Mouse (Mus musculus) right cerebral cortex, postnatal 25 days (tissue): Measurements from ENCODE around the gene E2f4.

Source experiments
- DNase-seq: peaks from one replicate; pipeline ENCODE4 v3.0.0; 2022

E2f4 gene

DNA sequence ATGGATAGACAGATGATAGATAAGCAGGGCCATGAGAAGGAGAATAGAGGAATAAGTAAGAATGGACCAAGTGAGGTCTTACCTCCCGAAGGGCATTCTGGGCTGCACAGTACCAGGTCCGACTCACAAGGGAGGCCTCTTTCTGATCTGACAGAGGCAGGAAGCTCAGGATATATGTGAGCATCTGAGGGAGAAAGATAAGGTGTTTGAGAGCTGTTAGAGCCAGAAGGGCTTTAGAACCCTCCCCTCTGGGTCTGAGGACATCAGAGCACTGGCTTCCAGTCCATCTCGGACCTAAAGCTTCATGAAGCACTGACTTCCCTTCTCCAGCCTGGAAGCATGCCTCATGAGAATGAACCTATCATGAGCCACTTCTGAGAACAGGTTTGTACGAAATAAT, 25.7 kb downstream of the E2f4 start:
- no peak for DNase-seq

DNA sequence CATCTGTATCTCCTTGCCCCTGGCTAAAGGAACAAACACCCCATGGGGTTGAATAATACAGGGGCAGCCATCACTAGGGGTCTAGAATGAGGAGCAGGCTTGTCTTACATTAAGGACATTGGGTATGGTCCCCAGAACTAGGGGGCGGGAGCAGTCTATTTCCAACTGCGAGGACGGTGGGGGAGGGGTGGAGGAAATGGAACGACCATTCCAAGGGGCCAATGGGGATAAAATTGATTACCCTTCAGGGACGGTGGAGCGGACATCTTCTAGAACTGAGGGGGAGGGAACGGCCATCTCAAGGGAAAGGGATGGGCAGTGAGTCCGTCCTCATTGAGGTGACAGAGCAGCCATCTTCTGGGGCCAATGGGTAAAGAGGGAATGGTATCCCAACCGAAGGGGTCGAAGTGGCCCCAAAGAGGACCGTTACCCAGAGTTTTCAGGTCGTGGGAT, 28.2 kb downstream of the E2f4 start:
- DNase-seq: no peak

DNA sequence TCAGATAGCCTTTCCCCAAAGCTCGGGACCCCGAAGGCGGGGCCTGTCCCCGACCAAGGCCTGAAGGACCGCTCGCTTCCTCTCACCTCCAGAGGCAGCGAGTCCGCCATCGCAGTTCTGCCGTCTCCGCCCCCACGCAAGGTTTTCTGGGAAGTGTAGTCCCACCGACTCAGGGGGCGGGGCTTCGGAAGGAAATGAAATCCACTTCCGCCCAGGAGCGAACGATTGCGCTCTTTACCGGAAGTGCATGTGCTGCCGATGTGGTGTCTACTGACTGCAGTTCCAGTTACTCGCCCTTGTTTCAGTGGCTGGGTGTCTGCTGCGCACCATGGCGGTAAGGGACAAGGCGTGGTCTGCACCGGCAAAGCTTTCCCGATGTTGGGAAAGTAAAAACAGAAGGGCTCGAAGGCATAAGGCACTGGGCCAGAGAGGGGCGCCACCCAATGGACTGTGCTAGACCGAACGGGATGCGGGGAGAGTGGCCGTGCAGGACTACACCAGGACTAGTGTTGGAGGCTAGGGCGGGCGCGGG, 28.7 kb downstream of the E2f4 start, which contains the start of the genes Lrrc29 and Tmem208:
Gene Lrrc29, minus strand, starts transcription at position 138 of the 532 bp plus-strand sequence.
Gene Tmem208, plus strand, starts transcription at position 214 of the 532 bp plus-strand sequence.
- DNase-seq: peak; percentile 96

DNA sequence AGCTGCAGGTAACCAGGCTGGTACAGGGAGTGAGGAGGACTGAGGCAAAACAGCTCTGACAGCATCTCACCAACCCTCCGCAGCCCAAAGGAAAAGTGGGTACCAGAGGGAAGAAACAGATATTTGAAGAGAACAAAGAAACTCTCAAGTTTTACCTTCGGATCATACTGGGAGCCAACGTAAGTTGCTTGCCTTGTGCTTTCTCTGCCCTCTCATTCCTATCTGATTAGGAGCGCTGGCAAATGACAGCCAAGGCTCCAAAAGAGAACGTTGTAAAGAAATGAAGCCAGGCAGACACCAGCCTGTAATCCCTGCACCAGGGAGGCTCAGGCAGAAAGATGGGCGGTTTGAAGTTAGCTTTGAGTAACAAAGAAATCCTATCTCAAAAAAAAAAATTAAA, 29.5 kb downstream of the E2f4 start:
- DNase-seq: no peak

DNA sequence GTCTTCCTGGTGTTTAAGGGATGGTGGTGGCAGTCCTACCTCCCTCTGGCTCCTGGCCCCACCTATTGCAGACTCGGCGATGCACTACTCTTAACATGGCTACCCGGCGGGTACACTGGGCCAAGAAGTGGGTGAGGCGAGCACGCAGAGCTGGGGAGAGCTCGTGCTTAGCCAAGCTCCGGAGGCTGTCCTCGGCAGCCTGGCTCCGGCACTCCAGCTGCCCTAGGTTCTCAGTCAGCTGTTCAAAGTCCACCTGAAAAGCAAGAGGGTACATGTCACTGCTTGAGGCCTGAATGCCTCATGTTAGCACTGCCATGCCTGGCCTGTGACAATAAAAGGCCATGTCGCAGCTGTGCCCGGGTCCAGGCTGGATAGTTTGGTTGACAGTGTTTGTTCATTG, 32.9 kb downstream of the E2f4 start:
- no peak for DNase-seq

DNA sequence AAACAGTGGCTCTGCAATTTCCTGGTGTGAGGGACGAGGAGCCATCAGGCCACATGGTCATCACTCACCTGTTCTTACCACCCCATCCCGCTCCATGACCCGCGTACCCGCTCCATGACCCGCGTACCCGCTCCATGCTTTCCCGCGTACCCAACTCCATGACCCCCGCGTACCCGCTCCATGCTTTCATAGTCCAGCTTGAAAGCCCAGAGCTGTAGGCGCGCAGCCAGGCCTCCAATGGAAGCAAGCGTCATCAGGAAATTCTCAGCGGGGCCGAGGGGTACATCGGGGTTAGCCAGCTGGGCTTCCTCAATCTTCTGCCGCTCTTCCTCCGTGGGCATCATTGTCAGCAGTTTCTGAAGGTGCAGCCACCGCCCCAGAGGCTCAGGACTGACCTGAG, 34.0 kb downstream of the E2f4 start:
- no peak for DNase-seq

DNA sequence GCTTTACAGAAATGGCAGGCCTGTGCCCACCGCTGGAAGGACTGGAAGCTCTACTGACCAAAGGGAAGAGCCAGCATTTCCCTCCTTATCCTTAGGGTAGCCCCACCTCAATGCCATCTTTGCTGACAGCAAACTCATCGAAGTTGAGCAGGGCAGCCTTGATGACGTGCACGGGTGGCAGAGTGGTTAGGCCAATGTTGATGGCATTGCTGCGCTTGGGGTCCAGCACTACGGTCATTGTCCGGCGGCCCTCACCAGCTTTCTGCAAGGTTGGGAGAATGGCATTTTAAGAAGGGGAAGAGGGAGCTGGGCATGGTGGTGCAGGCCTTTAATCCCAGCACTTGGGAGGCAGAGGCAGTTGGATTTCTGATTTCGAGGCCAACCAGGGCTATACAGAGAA, 34.5 kb downstream of the E2f4 start:
- no peak for DNase-seq

DNA sequence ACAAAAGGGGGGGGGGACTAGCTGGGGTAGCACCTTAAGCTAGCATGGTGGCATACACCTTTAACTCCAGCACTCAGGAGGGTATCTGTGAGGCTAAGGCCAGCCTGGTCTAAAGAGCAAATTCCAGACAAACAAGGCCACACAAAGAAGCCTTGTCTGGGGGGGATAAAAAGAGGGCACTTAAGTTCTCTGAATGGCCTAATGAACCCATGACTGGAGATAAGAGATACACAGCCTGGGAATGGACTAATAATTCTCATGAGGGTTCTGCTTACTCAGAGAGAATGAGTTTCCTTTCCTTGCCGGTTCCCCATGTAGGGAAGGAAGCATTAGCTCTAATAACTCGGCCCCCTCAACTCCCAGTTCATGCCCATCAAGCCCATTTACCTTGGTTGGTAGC, 35.1 kb downstream of the E2f4 start:
- no peak for DNase-seq

DNA sequence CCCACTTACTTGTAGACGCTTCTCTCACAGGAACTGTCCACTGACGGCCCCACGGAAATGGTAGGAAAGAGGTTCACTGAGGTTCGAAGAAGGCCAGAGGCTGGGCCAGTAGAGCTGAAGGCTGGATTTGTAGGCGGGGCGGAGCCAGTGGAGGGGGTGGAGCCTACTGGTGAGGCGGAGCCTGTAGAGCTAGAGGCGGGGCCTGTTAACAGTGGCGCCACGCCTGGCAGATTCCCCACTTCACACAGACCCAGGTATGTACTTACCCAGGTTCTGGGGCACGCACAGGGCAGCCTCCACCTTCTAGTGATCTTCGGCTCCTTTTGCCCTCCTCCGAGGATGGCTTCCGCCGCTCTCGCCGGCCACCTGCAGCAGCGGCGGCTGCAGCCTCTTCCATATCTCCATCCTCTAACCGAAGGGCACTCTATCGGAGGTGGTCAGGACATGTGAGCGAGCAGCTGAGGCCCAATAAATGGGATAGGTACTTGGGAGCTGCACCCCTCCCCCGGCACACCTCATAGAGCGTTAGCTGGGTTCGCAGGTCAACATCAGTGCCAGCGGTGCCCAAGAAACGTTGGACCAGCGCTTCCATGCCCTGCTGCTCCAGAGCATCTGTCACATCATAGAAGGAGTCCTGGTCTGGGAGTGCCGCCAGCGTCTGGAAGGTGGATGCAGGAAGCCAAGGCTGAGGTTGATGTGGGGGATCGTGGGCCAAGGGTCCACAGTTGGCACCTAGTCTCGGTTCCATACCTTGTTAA, 39.1 kb downstream of the E2f4 start:
- DNase-seq: no peak

DNA sequence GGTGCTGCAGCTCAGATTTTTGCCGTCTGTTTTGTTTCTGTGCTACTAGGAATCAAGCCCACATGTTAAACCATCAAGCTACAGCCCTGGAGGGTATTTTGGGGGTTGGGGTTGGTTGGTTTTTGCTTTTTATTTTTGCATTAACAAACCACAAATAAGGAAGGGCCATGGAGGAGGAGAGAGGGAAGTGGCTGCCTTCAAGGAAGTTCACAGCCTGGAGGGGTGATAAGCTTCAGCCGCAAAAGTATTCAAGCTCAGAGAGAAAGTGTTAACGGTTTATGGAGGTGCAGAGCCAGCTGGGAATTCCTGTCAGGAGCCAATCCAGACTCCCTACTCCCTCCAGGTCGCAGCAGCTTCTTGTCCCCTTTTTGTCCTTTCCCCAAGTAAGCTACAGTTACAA, 41.5 kb downstream of the E2f4 start:
- DNase-seq: no peak

DNA sequence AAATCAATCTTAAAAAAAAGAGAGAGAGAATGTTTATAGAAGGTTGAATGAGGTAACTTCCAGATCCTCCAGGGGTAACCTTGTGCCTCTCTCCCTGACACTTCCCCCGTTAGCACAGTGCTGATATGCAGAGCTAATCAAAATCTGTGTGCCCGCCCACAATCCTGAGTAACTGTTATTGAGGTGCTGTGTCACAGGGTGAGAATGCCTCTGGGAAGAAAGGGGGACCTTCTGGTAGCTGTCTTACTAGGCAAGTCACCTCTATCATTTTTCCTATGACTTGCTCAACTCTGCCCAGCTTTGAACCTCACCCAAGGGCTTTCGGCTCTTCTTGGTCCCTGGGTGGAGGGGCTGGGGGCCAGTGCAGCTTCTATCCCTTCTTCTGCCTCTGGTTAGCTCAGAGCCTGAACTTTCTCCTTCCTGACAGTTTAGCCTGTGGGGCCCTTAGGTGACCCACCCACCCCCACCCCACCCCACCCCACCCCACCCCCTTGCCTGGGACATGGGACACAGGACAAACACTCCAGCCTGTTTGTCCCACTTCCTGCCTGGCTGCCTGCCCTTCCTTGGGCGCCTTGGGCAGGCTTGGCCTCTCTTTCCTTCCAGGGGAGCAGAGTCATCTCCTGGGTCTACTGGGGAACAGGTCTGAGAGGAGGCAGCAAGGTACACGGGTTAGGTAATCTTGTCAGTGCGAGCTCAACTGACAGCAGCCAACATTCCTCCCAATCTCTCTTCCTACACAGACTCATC, 42.6 kb downstream of the E2f4 start:
- no peak for DNase-seq

DNA sequence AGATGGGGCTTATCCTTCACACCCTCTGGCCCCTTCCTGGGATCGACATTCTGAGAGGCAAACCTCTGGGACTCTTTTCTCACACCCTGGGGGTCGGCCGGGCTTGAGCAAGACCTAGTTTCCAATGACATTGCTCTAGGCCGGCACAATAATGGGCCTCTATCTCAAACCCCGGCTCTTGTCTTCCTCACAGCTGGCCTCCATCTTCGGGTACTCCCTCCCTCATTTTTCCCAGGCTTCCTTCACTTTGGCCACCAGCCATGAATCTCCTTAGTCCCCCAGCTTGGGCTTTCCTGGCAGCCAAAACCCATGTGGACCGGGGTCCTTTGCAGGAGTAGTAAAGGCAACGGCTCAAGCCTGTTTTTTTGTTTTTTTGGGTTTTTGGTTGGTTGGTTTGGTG, 43.9 kb downstream of the E2f4 start:
- DNase-seq: no peak

DNA sequence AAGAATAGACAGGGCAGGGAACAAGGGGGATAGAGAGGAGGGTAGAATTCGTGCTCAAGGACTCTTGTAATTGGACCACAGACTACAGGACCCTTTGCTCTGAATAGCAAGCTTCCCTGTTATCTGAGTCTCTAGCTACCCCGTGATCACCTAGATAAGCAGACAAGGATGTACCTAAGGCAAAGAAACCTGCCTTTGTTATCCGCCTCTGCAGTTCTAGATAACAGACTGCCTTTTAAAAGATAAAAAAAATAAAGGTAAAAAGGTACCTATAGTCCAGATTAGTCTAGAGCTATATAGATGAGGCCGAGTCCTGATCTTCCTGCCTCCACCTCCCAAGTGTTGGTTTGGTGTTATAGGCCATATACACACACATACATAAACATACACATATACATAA, 45.3 kb downstream of the E2f4 start:
- no peak for DNase-seq

DNA sequence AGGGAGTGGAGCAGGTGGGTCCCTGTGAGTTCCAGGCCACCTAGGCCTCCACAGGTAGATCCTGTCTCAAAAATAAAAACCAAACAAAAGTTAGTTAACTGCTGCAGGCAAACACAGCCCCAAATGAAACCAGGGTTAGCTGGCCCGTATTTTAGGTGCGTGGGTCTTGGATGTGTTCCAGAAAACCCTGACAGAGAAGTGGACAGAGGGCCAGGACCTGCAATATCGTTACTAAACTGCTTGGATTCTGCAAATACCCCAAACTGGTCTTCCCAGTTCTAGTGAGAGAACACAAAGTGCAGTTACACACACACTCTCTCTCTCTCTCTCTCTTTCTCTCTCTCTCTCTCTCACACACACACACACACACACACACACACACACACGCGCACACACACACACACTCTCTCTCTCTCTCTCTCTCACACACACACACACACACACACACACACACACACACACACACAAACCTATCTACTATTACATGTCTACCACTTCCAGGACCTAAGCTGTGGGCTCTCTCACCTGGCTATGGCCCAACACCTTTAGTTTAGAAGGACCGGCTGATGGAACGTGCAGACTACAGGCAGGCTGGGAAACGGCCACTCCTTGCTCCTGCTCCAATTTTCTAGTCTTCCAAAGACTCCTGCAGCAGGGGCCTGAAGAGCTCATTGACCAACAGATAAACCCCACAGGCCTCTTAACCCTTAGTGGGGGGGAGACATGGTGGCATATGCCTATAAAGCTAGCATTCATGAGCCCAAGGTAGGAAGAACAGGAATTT, 46.5 kb downstream of the E2f4 start:
- no peak for DNase-seq

DNA sequence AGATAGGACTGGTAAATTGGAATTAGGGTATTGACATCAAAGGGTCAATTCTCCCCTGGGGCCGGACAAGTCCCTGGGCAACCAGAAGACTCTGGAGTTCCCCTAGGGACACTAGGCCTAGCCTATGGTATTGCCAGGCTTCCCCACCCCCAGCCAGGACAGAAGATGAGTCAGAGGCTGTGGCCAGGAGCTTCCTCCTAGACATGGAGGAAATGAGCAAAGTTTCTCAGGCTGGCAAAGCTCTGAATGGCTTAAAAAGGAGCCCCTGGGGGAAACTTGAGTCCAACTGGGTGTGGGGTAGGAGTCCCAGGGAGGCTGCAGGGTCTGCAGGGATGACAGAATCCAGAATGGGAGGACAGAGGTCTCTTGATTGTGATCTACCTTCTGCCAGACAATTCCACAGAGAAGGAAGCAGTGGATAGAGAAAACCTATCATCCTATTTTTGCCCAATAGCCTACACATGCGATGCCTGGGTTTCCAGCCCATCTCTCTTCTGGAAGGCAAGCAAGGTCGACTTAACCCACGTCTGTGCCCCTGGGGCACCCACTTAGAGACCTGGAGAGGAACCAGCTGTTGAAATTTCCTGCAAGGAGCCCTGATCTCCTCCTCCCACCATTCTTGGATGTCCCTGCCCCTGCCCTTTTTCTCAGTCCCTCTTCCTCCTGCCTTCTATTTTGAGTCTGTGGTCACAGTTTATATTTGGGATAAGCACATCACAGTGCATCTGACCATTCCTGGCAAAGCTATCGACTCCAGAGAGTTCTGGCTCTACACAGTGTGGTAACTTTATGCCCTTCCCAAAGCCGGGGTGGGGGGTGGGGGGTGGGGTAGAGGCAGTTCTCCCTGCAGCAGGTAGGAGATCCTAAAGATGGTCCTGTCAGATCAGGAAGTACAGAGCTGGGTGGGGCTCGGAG, 47.9 kb downstream of the E2f4 start:
- no peak for DNase-seq

DNA sequence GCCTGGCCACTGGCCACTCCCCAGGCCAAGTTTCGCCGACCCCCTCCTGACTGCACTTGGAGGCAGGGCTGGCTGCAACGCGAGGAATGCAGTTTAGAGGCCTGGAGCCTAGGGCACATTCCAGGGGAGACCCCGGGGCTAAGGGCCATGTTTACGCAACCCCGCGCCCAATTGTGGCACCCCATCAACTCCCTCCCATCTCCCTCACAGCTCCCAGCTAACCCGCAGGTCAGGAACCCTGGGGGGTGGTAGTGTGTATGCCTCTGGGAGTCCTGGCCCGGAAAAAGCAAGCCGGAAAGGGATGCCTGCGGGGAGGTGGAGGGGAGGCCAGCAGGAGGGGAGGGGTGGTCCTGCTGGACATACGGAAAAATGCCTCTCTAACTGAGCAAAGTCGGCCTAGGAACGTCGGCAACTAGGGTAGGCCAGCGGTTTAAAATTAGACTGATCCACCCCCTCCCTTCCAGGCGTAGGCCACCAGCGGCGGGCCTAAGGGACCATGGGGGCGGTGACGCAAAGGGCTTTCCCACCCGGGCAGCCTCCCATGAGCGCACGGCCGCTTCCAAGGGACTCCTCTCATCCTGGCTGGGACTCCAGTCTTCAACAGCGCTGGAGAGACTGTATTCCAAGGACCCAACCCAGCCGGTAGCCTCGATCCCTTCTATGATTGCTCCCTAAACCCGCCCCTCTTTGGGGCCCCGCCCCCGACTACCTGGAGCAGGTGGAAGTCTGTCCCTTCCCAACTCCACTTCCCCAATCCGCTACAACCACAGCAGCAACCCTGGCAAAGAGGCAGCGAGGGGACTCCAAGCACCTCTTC, 49.4 kb downstream of the E2f4 start:
- no peak for DNase-seq

DNA sequence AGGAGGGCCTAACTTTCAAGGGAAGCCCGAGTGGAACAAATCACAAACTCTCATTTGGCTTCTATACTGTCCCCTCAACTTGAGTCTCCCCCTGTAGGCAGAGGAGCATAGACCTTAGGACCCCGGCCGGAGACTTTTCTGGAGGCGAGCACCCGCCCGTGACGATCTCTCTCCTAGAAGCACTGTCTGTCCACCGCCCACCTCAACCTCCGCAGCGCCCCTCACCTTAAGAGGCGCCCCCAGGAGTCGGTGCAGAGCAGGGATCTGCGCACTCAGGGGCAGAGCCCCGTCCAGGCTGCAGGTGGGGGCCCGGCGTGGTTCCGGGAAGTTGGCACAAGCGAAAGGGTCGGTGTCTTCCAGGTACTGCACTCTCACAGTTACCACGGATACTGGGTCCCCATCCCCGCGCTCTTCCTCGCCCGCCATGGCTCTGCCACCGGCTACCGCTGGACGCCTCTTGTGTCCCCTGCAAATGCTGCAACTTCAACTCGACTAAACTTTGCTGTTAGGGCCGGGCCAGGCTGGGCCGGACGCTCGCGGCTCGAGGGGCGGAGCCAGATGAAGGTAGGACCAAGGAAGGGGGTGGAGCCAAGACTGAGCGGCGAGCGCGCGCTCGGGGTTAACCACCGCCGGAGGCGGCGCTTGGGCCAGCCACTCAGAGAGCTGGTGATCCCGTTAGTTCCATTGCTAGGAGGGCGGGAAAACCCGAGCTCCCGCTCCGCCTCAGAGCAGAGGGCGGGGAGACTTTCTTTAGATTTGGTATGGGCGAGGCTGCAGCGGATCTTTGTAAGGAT, 50.2 kb downstream of the E2f4 start, which contains the start of gene Fhod1:
Gene Fhod1, minus strand, starts transcription at position 526 of the 794 bp plus-strand sequence.
- peak; percentile 86 for DNase-seq

DNA sequence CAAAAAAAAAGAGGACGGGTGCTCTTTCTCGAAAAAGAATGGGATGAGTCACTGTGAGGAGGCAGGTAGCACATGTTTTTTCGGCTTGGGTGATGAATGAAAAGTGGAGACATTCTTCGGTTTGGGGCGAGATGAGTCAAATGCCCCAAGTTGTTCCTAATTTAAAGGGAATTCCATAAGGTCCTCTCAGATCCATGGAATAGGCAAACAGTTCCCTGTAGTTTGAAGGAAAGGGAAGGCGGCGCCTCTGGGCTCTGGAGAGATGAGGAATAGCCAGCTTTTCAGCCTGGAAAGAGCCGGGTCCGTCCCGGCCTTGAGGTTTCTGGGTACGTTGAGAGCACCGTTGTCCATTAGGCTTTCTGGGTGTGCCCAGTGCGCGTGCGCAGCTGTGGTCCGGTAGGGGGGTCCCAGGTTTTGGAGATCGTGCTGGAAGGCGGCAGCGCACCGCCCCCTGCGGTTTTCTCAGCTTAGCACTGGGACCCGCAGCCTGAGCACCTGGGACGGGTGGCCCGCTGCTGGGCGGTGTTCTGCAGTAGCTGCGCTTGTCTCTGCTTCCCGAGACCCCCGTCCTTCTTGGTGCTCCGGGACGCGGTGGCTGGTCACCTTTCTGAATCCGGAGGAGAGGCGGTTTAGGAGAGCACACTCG, 51.1 kb downstream of the E2f4 start, which contains the start of gene Slc9a5:
Gene Slc9a5, plus strand, starts transcription at position 394 of the 646 bp plus-strand sequence.
- peak; percentile 48 for DNase-seq

DNA sequence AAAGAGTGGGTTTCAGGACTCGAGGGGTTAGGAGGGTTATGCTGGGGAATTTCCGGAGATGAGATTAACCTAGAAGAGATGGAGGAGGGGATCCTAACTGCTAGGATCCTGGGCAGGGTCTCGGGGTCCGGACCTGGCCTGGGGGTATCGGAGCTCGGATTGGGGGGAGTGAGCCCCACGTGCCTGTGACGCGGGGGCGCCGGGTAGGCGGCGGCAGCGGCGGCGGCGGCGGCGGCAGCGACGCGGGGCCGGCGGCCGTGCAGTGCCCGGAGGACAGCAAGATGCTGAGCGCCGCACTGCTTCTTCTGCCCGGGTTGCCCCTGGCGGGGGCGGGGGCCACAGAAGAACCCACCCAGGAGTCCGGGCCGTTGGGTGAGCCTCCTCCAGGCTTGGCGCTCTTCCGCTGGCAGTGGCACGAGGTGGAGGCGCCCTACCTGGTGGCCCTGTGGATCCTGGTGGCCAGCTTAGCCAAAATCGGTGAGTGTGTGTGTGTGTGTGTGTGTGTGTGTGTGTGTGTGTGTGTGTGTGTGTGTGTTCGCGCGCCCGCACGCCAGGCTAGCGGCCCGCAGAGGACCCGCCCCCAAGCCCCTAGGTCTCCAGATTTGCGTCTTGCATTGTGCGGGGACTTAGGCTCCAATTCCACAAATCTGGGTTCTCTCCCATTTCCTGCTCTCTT, 51.8 kb downstream of the E2f4 start:
- DNase-seq: peak; percentile 61
